Mouse (Mus musculus) layer of hippocampus, adult 2 months (tissue): ENCODE data around the gene Bahcc1. TPM values are rescaled to one million over a fixed set of nuclear protein-coding genes. Genes with fewer than 3 reads are reported as not detected.

ENCODE experiments used
- DNase-seq, 2 experiments: peaks; one replicate each; pipeline ENCODE4 v3.0.0; 2022; ENCODE audit warnings: low spot score in 2 of 2
- H3K27ac ChIP-seq: fragments of 200-600 bp; 2 replicates; pipeline ENCODE4 v1.8.1; 2022
- H3K4me3 ChIP-seq: fragments of 200-600 bp; 2 replicates; pipeline ENCODE4 v1.8.1; 2022; ENCODE audit warnings: mild to moderate bottlenecking
- CTCF ChIP-seq: fragments of 200-600 bp; conservative IDR thresholded peaks from 2 replicates; pipeline ENCODE4 v1.8.1; 2022; ENCODE audit warnings: antibody characterized with exemption, mild to moderate bottlenecking, moderate library complexity
- total RNA-seq, 2 experiments: library from RNA; stranded (reverse); gene quantifications; 2 replicates each; pipeline ENCODE4 v1.2.3; 2021

Bahcc1 gene
- total RNA-seq, 2 experiments from 2014 or later = 19.9 to 20.7 TPM

GRCm38 (mm10) chr11:120216540-120217324, 16.0 kb upstream of the Bahcc1 start:
- no peak for DNase-seq
- peak overlapping the region; percentile 12; the same call in 1 of the 2 replicates for H3K27ac ChIP-seq

GRCm38 (mm10) chr11:120218176-120218856, 14.4 kb upstream of the Bahcc1 start:
- Histone ChIP-seq H3K4me3 (no peak overlapping the region), H3K27ac (0 out of 2 replicates have a peak overlapping the region, but pooled peaks have one; percentile 32)
- no peak for TF ChIP-seq CTCF
- no peak for DNase-seq

More at GRCm38 (mm10) chr11:120216540-120217324, 16.0 kb upstream of the Bahcc1 start:
- no peak overlapping the region for H3K4me3 ChIP-seq
- TF ChIP-seq CTCF = no peak

GRCm38 (mm10) chr11:120218946-120219345, 13.8 kb upstream of the Bahcc1 start:
- no peak overlapping the region for H3K4me3 ChIP-seq

GRCm38 (mm10) chr11:120219916-120220522, 12.7 kb upstream of the Bahcc1 start:
- Histone ChIP-seq H3K4me3 (no peak overlapping the region), H3K27ac (peak overlapping the region; percentile 65)
- no peak for TF ChIP-seq CTCF
- DNase-seq = no peak

More at GRCm38 (mm10) chr11:120218946-120219345, 13.8 kb upstream of the Bahcc1 start:
- TF ChIP-seq CTCF = no peak
- DNase-seq = no peak
- H3K27ac ChIP-seq = 0 out of 2 replicates have a peak overlapping the region, but pooled peaks have one; percentile 32

- no peak for TF ChIP-seq CTCF
- H3K27ac ChIP-seq = peak overlapping the region; percentile 65
- DNase-seq = no peak
- no peak overlapping the region for H3K4me3 ChIP-seq
These were observed 11.6 kb upstream of the Bahcc1 start for GRCm38 (mm10) chr11:120220963-120221827.

GRCm38 (mm10) chr11:120222425-120223104, 10.2 kb upstream of the Bahcc1 start:
- peak overlapping the region; percentile 76 for H3K27ac ChIP-seq
- no peak for TF ChIP-seq CTCF

GRCm38 (mm10) chr11:120223586-120224487, 8.9 kb upstream of the Bahcc1 start:
- peak overlapping the region; percentile 82 for H3K27ac ChIP-seq
- peak in 1 of 2 experiments; percentile 82 for DNase-seq
- H3K4me3 ChIP-seq = no peak overlapping the region
- TF ChIP-seq CTCF = no peak

More at GRCm38 (mm10) chr11:120222425-120223104, 10.2 kb upstream of the Bahcc1 start:
- H3K4me3 ChIP-seq = no peak overlapping the region
- no peak for DNase-seq

- no peak for DNase-seq
- peak overlapping the region; percentile 82 for H3K27ac ChIP-seq
- H3K4me3 ChIP-seq = peak overlapping the region; percentile 40
- TF ChIP-seq CTCF = no peak
These were observed 8.1 kb upstream of the Bahcc1 start for GRCm38 (mm10) chr11:120224488-120225255.

- DNase-seq = no peak
- Histone ChIP-seq H3K4me3 (peak overlapping the region; percentile 40), H3K27ac (peak overlapping the region; percentile 82)
- TF ChIP-seq CTCF = no peak
These were observed 7.2 kb upstream of the Bahcc1 start for GRCm38 (mm10) chr11:120225256-120226195.
